Mouse (Mus musculus): ENCODE measurements around the gene Maats1. TPM values are rescaled to one million over a fixed set of nuclear protein-coding genes. Genes with fewer than 3 reads are reported as not detected.
A peak's percentile ranks its signal among the peaks of the same experiment; 100 is the strongest.
"Not testable (repeated sequence)": the region's sequence is repeated elsewhere in the genome, so short reads cannot be mapped to it uniquely, and the experiment has no call there.

Gene Maats1
- total RNA-seq, 2 experiments from 2014 or later, result 1.2 to 1.5 TPM

DNA sequence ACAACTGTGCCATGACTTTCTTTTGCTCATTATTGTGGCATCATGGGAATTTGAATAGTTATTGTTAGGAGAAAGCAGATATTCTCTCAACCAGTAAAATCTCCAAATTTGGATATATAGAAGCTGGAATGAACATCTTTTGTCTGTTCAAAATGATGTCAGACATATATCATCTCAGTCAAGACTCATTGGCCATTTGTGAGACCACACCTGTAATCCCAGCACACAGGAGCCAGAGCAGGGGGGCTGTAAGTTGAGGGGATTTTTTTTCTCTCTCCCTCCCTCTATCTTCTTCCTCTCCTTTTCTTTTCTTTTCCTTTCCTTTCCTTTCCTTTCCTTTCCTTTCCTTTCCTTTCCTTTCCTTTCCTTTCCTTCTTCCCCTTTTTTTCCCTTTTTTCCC, 10.9 kb upstream of the Maats1 start:
- no peak for DNase-seq (ENCODE audit: low spot score in 2 of 2)
- intact Hi-C loops (cut with DNase I), result no loop called here

DNA sequence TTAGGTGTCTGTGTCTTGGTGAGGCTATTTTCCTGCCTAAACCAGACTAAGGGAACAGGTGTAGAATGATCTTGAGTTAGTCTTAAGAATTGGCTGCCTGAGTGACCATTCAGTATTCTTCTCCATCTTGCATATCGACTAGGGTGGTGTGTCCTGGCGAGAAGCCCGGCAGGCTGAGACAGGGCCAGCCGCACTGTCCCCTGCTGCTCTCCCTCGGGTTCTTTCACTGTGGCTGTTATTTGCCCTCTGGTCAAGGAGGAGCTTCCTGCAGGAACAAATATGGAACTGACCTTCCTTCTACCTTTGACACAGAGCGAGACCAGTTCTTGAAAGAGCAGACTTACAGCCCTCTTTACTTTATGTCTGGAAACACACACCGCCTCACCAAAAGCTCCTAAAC, 10.1 kb upstream of the Maats1 start:
- intact Hi-C loops (cut with DNase I), result no loop called here
- DNase-seq (ENCODE audit: low spot score in 2 of 2), result no peak

DNA sequence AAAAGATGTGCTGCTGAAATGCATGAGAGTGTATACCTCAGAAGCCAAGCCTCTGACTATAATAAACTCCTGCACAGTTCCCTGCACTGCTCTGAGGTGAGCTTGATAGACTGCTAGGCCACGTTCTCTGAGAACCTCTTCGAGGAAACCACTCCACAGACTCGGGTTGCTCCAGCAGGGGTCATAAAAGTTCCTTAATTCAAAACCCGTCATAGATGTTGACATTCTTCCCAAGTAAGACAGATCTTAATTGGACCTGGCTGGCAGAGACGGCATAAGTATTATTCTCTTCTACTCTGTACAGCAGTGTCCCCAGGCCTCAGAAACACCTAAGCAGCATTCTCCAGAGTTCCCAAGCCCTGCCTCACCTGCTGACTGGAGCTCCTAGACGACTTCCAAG, 9.0 kb upstream of the Maats1 start:
- intact Hi-C loops (cut with DNase I), result no loop called here
- DNase-seq (ENCODE audit: low spot score in 2 of 2), result no peak

DNA sequence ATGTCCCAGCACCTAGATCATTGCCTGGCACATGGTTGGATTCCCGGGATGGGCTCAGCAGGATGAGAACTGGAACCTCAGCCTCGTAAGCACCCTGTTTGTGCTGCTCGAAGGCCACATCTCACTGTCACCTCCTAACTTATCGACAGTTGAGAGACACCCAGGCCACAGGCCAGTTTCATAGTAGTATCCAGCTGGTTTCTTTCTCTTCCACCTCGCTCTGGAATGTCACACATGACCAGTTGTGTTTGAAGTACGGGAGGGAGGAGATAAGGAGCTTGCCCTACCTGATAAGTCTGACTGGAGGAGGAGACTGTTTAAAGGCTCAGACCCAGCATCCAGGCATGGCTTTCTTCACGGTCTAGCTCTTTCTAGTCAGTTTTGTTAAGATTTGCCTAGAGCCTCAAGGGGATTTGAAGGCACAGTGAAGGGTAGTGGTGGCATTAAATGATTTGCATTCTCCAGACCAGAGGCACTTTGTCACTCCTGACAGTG, 8.5 kb upstream of the Maats1 start:
- no peak for DNase-seq (ENCODE audit: low spot score in 2 of 2)
- intact Hi-C loops (cut with DNase I), result no loop called here

DNA sequence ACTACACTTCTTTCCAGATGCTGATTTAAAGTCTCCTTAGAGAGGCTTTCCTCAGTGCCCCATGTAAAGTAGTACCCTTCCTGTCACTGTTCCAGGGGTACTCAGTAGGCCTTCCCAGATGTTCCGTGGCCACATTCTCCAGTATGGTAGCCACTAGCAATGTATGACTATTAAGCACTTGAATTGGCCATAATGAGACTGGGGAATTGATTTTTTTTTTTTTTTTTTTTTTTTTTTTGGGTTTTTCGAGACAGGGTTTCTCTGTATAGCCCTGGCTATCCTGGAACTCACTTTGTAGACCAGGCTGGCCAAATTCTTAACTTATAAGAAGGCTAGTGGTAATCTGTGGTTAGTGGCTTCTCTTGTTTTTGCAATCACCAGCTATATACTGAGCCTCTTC, 7.9 kb upstream of the Maats1 start:
- DNase-seq (ENCODE audit: low spot score in 2 of 2), result no peak
- intact Hi-C loops (cut with DNase I), result no loop called here

DNA sequence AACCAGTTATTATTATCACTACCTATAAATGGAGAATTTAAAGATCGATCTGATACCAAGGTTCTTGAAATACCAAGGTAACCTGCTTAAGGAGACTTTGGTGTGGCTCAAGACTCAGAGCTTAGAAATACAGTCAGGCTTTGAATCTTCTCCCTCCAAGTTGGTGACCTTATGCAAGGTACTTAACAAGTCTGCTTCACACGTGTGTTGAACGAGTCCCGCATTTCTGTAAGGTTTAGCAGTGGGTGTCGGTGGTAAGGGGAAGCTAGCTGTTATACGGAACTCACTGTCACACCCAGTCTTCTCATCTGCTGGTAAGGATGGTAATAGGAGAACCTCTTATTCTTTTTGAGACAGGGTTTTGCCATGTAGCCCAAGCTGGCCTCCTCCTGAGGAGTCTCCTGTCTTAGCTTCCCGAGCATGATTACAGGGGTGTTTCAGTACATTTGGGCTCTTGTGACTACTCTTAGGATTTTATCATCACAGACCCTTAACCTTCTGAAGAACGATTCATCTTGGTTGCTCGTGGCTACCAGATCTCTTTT, 6.3 kb upstream of the Maats1 start:
- no peak for DNase-seq (ENCODE audit: low spot score in 2 of 2)
- intact Hi-C loops (cut with DNase I), result no loop called here

DNA sequence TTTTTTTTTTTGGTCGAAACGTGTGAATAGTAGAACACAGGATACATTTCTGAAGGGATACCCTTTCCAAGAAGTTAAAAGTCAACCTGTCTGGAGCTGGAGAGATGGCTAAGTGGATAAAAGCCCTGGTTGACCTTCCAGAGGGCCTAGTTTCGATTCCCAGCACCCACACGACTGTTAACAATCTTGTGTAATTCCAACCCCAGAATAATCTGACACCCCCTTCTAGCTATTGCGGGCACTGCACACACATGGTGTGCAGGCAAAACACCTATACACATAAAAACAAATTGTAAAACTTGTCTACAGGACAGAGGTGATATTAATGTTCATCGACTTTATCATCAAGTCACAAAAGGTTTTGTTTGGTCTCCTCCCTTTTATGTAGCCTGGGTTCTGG, 5.6 kb upstream of the Maats1 start:
- no peak for DNase-seq (ENCODE audit: low spot score in 2 of 2)
- intact Hi-C loops (cut with DNase I), result loop anchor here (2.0 kb wide), 1 partner anchor 105 kb away; the partner anchor contains the start of gene Adprh

DNA sequence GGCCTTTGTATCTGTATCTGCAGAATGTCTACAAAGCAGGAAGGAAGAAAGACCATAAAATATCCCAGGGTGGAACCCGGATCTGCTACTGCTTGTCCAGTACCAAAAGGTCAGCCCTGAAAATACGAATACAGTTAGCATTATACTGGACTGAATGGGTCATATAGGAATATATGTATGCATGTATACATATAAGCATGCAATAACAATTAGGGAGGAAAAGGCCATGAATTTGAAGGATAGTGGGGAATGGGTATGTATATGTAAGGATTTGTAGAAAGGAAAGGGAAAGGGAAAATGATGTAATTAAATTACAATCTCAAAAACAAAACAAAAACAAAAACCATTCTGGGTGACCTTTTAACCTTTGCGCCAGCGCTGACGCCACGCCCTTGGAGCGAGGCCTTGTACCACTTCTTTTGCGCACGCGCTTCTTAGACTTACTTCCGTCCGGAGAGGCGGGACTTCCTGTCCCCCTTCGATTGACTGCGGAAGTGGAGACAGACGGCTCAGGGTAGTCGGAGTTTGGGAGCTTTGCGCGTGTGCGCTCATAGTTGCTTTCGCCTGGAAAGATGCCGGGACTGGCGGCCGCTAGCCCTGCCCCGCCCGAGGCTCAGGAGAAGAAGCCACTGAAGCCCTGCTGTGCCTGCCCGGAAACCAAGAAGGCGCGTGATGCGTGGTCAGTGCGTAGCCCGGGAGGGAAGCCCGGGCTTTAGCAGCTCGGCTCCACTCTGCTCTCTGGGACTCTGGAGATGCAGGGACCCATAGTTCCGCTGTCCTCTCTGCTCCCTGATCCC, 4.8 kb upstream of the Maats1 start, which contains the start of the genes Cox17 and Gm21987:
Cox17 (plus strand) TSS at position 463 of the 797 bp plus-strand sequence.
Gm21987 (plus strand) TSS at position 512 of the 797 bp plus-strand sequence.
- intact Hi-C loops (cut with DNase I), result loop anchor here (2.0 kb wide), 1 partner anchor 106 kb away; the partner anchor contains the start of gene Adprh
- DNase-seq (ENCODE audit: low spot score in 2 of 2), result peak; percentile 92 to 94

DNA sequence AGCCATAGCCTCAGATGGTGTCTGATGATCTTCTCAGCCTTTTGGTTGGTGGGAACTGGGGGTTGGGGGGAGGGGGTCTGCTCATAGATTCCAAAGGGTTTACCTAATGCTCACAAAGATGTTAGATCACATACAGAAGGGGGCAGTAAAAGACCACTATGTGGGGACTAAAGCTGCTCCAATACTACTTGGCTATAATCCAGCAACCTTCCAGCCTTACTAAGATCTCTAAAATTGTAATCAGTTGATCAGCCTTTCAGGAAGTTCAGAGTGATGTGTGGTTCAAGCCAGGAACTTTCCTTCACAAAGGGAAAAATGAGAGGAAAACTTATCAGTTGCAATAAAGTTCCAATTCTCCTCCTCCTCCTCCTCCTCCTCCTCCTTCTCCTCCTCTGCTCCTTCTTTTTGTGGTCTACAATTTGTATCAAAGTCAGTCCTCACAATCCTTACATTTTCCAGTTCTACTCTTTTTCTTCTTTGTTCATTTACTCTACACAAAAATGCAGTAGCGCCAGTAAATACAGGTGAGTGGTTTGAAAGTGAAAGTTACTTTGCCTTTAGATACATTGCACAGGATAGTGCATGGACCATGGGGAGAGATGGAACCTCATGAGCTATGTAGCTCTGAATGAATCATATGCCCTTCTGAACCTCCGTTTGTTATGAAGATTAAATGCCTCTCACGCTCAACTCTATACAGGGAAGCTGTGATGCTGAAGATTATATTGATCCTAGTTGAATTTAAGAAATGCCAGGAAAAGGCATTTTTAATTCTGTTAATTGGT, 3.2 kb upstream of the Maats1 start:
- no peak for DNase-seq (ENCODE audit: low spot score in 2 of 2)

DNA sequence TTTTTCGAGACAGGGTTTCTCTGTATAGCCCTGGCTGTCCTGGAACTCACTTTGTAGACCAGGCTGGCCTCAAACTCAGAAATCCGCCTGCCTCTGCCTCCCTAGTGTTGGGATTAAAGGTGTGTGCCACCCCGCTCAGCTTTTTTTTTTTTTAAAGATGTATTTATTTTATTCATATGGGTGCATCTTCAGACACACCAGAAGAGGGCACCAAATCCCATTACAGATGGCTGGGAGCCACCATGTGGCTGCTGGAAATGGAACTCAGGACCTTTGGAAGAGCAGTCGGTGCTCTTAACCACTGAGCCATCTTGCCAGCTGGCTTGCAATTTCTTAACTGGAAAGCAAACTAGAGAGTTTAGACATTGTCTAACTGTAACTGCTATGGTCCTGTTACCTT, 3.9 kb downstream of the Maats1 start:
- intact Hi-C loops (cut with DNase I); DNase-seq (ENCODE audit: low spot score in 2 of 2): not testable (repeated sequence)

More for the DNA sequence above, 3.2 kb upstream of the Maats1 start:
- intact Hi-C loops (cut with DNase I), result loop anchor here (5.0 kb wide), 1 partner anchor 162 kb away; no protein-coding TSS in a partner anchor

DNA sequence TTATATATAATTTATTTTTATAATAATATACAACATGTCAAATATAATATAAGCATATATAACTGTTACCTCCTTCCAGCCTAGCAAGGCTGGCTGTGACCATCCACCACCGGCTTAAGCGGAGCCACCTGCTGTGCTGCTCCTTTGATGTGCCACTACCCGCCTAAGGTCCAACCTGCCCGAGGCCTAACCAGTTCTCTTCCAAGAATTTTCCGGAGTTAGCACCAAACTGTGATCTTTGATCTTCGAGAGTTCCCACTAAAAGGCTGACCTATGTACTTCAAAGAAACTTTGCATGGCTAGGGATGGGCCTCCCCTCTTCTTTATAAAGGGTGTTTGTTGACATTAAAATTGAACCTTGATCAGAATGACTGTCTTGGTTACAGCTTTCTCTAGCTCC, 7.5 kb downstream of the Maats1 start:
- no peak for DNase-seq (ENCODE audit: low spot score in 2 of 2)
- intact Hi-C loops (cut with DNase I), result no loop called here

DNA sequence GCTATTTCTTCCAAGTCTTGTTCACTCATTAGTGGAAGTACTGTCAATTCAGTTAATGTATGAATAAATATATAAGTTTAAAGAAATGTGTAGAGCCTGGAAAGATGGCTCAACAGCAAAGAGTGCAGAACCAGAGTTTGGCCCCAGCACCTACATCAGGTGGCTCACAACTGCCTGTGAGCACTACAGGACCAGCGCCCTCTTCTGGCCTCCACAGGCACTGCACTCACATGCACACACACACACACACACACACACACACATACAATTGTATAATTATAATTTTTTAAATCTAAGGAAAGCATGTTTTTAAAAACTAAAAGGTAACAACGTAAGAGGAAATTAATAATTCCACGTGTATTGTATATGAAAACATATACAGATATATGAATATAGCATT, 12.6 kb downstream of the Maats1 start:
- DNase-seq (ENCODE audit: low spot score in 2 of 2), result no peak
- intact Hi-C loops (cut with DNase I), result no loop called here

DNA sequence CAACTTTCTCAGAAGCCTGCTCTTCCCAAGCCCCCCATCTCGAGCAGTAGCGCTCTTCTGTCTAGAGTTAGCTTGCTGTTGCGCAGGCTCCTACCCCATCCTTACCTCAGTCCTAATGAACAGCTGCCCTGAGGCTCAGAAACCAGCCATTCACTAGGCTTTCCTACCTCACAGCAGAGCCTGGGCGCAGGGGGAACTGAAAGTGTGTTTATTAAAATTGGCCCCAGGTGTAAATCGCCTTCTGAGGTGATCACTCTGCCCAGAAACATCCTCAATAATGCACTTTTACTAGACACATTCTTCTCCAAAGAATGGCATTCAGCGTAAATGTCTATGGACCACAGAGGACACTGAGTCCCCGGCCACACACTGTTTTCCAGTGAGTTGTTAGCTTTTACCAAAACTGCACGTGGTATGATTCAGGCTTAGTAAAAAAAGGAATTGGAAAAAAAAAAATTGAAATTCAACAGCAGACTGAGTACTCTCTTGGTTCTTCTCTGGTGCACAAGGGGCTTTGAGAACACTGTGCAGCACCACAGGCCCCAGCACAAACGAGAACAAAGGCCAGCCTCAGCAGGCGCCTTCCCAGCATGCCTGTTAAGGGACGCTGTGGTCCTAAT, 15.1 kb downstream of the Maats1 start:
- intact Hi-C loops (cut with DNase I), result no loop called here
- DNase-seq (ENCODE audit: low spot score in 2 of 2), result no peak

DNA sequence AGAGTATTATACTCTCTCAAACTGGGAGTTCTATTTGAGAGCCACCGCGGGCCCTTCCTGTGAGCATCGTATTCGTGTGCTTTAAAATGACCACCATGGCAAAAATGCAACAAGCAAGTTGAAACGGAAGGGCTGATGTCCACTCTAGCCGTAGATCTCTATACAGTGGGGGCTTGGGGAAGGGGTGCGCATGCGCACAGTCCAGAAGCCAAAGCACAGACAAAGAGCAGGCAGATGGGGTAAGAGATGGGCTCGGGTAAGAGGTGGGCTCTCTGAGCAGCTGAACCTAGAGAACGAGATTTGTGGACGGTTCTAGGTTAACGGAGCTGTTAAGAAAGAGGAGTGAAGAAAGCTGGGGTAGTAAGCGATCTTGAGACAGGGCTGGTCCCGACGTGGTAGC, 17.6 kb downstream of the Maats1 start:
- no peak for DNase-seq (ENCODE audit: low spot score in 2 of 2)
- intact Hi-C loops (cut with DNase I), result no loop called here

DNA sequence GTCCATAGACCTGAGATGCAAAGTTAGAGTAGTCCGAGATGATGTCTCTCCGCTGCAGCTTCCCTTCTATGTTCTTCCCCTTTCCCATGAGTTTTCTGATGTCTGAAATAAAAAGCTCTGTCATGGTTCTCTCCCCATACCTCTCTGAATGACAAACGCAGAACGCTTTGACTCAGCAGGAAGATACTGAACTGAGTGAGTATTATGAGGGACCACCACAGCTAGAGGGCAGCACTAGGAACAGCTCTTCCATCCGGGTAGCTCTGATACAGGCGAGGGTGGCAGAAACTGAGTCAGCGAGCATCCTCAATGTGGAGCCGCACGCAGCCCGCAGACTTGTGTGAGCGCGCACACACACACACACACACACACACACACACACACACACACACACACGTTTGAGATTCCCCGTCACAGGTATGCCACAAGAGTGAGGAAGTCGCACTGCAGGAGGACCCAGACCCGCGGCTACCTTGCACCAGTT, 20.4 kb downstream of the Maats1 start:
- intact Hi-C loops (cut with DNase I), result no loop called here
- peak; percentile 36 to 60 for DNase-seq (ENCODE audit: low spot score in 2 of 2)

DNA sequence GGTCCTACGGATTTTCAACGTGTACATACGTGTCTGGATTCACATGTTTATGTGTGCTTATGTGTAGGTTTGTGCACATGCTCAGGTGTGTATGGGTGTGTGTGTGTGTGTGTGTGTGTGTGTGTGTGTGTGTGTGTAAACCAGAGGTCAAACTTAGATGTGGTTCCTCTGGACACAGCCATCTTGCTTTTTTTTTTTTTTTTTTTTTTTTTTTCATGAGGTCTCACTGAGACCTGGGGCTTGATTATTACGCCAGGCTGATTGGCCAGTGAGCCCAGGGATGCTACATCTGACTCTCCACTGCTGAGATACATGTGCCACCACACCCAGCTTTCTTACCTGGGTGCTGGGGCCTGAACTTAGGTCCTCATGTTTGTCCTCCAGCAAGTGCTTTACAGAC, 22.9 kb downstream of the Maats1 start:
- no peak for DNase-seq (ENCODE audit: low spot score in 2 of 2)
- intact Hi-C loops (cut with DNase I), result no loop called here

DNA sequence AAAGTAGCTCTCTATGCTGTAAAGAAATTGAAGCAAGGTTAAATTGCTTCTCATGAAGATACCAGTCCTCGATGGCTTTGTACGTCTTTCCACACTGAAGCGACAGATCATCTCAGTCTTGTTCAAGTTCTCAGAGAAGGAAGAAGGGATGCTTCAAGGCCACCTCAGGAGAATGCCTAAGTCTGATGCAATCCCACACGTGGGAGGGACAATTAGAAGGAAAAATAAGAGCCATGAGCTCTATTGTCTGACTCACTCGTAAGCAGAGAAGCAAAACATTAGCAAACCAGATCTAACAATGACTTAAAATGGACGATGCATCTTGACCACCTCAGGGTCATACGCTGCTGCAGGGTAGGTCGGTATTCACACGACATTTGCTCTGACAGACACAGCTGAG, 23.5 kb downstream of the Maats1 start:
- DNase-seq (ENCODE audit: low spot score in 2 of 2), result no peak
- intact Hi-C loops (cut with DNase I), result no loop called here

DNA sequence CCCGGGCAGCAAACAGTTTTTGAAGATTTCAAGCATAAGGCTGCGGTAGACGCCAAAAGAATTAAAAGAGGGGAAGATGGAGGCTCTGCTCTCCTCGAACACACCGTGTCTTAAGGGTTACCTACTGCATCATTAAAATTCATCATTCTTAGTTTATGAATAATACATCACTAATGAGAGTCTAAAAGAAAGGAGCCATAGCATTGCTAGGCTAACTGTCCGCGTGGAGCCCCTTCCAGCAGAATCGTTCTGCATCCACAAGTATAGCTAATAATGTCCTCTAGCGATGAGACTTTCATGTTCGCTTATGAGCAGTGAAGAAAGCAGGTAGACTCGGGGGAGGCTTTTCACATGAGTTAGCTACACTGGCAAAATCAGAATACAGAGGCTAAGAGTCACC, 33.7 kb downstream of the Maats1 start:
- no peak for DNase-seq (ENCODE audit: low spot score in 2 of 2)
- intact Hi-C loops (cut with DNase I), result no loop called here

DNA sequence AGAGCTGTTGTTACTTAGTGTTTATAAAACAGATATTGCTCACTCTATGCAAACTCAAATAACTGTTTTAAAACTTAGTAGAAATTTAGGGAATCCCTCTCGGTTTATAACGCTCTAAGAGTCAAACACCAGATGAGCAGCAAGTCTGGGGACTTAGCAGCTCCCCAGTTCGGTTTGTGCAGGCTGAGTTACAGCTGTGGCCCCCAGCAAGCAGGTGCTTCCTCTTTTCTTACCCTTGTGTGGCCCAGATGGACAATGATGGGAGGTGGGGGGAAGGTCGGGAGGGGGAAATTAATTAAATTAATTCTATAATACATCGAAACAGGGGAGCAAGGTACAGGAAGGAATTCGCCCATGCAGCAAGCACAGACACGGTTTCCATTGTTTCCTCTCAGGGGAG, 34.3 kb downstream of the Maats1 start:
- intact Hi-C loops (cut with DNase I), result no loop called here
- no peak for DNase-seq (ENCODE audit: low spot score in 2 of 2)

DNA sequence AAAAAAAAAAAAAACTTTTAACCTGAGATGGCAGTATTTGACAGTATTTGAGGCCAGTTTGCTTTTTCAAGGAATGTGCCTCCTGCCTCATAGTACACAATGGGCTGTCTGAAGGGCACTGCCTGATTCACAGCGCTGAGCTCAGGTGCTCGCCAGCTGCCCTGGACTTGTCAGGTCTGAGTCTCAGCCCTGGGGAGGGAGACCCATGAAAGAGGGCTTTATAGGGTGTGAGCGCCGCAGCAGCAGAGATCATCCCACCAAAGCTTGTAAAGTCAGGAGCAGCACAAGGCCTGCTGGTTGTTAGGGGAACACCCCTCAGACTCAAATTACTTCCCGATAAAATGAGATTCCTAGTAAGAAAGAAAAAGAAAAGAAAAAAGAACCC, 34.7 kb downstream of the Maats1 start:
- no peak for DNase-seq (ENCODE audit: low spot score in 2 of 2)
- intact Hi-C loops (cut with DNase I), result no loop called here
